Mouse (Mus musculus) fat pad, adult 2 months (tissue): Measurements from ENCODE around the gene Ptpn3.

ENCODE experiments used
- DNase-seq: peaks from one replicate; pipeline ENCODE4 v3.0.0-alpha.2; 2011; ENCODE audit warnings: low read depth, low spot score; ENCODE audit errors: extremely low read depth

Ptpn3 gene

GRCm38 (mm10) chr4:57266389-57266788 lies 35.2 kb downstream of the Ptpn3 start:
- no peak for DNase-seq

GRCm38 (mm10) chr4:57263695-57264094 lies 37.9 kb downstream of the Ptpn3 start:
- DNase-seq, result no peak

GRCm38 (mm10) chr4:57263061-57263685 lies 38.5 kb downstream of the Ptpn3 start:
- DNase-seq, result no peak

- no peak for DNase-seq
Observed at GRCm38 (mm10) chr4:57262451-57262850, 39.2 kb downstream of the Ptpn3 start.

GRCm38 (mm10) chr4:57261813-57262212 lies 39.8 kb downstream of the Ptpn3 start:
- no peak for DNase-seq

GRCm38 (mm10) chr4:57258159-57259035 lies 43.2 kb downstream of the Ptpn3 start:
- DNase-seq, result no peak

- no peak for DNase-seq
Observed at GRCm38 (mm10) chr4:57257409-57257808, 44.2 kb downstream of the Ptpn3 start.

- no peak for DNase-seq
Observed at GRCm38 (mm10) chr4:57256761-57257160, 44.9 kb downstream of the Ptpn3 start.

- no peak for DNase-seq
Observed at GRCm38 (mm10) chr4:57254412-57254811, 47.2 kb downstream of the Ptpn3 start.

- DNase-seq, result no peak
Observed at GRCm38 (mm10) chr4:57250636-57251035, 51.0 kb downstream of the Ptpn3 start.

GRCm38 (mm10) chr4:57249108-57249507 lies 52.5 kb downstream of the Ptpn3 start:
- no peak for DNase-seq

GRCm38 (mm10) chr4:57244874-57245273 lies 56.8 kb downstream of the Ptpn3 start:
- no peak for DNase-seq

GRCm38 (mm10) chr4:57243312-57243711 lies 58.3 kb downstream of the Ptpn3 start:
- no peak for DNase-seq

GRCm38 (mm10) chr4:57240934-57241333 lies 60.7 kb downstream of the Ptpn3 start:
- DNase-seq, result no peak

GRCm38 (mm10) chr4:57240100-57240499 lies 61.5 kb downstream of the Ptpn3 start:
- no peak for DNase-seq

GRCm38 (mm10) chr4:57239112-57239511 lies 62.5 kb downstream of the Ptpn3 start:
- no peak for DNase-seq

- no peak for DNase-seq
Observed at GRCm38 (mm10) chr4:57238118-57238517, 63.5 kb downstream of the Ptpn3 start.

GRCm38 (mm10) chr4:57236513-57236912 lies 65.1 kb downstream of the Ptpn3 start:
- no peak for DNase-seq

GRCm38 (mm10) chr4:57235741-57236140 lies 65.9 kb downstream of the Ptpn3 start:
- DNase-seq, result no peak

GRCm38 (mm10) chr4:57234348-57234747 lies 67.3 kb downstream of the Ptpn3 start:
- DNase-seq, result no peak

GRCm38 (mm10) chr4:57232439-57232838 lies 69.2 kb downstream of the Ptpn3 start:
- no peak for DNase-seq

- no peak for DNase-seq
Observed at GRCm38 (mm10) chr4:57231323-57231722, 70.3 kb downstream of the Ptpn3 start.
